Mouse (Mus musculus) G1E (cell line): ENCODE measurements around the gene Tnni1. TPM values are rescaled to one million over a fixed set of nuclear protein-coding genes. Genes with fewer than 3 reads are reported as not detected.

Experiments used
- ATAC-seq: 2 replicates; pipeline ENCODE4 v1.8.0; 2016; ENCODE audit warnings: mild to moderate bottlenecking; ENCODE audit not compliant: insufficient number of reproducible peaks, poor library complexity, low FRiP score, severe bottlenecking; ENCODE audit errors: extremely low read depth
- DNase-seq: peaks from one replicate; pipeline ENCODE4 v3.0.0; 2012; ENCODE audit warnings: low spot score
- H3K27me3 ChIP-seq: 2 replicates; pipeline ENCODE4 v1.6.1; 2012; ENCODE audit warnings: mild to moderate bottlenecking, low read length, inconsistent platforms; ENCODE audit not compliant: insufficient read depth
- H3K36me3 ChIP-seq: replicated peaks from 2 replicates; pipeline ENCODE3; 2012; ENCODE audit warnings: mild to moderate bottlenecking, inconsistent platforms
- H3K4me1 ChIP-seq: 2 replicates; pipeline ENCODE4 v1.6.1; 2012; ENCODE audit warnings: low read depth, low read length, inconsistent platforms, mixed read lengths; ENCODE audit not compliant: insufficient read depth
- H3K4me3 ChIP-seq: 2 replicates; pipeline ENCODE4 v1.5.1; 2012; ENCODE audit warnings: low read depth, mild to moderate bottlenecking, inconsistent platforms, low read length, moderate library complexity, mixed read lengths
- H3K9me3 ChIP-seq: replicated peaks from 2 replicates; pipeline ENCODE4 v1.6.1; 2012; ENCODE audit warnings: inconsistent platforms
- CTCF ChIP-seq: IDR thresholded peaks from 2 replicates; pipeline ENCODE4 v1.5.1; 2012; ENCODE audit warnings: low read depth, low read length, inconsistent platforms, mixed read lengths
- GATA1 ChIP-seq: IDR thresholded peaks from 2 replicates; pipeline ENCODE4 v1.6.1; 2012; ENCODE audit warnings: borderline replicate concordance, low read length, inconsistent platforms, mixed read lengths
- GATA2 ChIP-seq: IDR thresholded peaks from 2 replicates; pipeline ENCODE4 v1.6.1; 2012; ENCODE audit warnings: low read depth, low read length, inconsistent platforms, borderline replicate concordance
- POLR2AphosphoS5 ChIP-seq: IDR thresholded peaks from 2 replicates; pipeline ENCODE4 v1.6.1; 2012; ENCODE audit warnings: low read depth, low read length, inconsistent platforms; ENCODE audit not compliant: insufficient replicate concordance
- TAL1 ChIP-seq: conservative IDR thresholded peaks from 2 replicates; pipeline ENCODE4 v1.6.1; 2012; ENCODE audit warnings: low read depth, low read length, inconsistent platforms, mixed read lengths
- polyA plus RNA-seq: library from polyadenylated mRNA; stranded (reverse); fragments of >175 nt; gene quantifications from 2 replicates; pipeline ENCODE4 v1.2.3, GENCODE M21; 2012
- total RNA-seq, 2 experiments: library from RNA; stranded (forward) in 1 of 2; stranded (reverse) in 1 of 2; fragments of 200-1000 nt in 1 of 2; fragments of >200 nt in 1 of 2; fragmentation: Nextera tagmentation in 1 of 2; gene quantifications; 2 replicates each; pipeline ENCODE4 v1.2.3; 2014 to 2017

Gene Tnni1
- total and polyA plus RNA-seq, 3 experiments, result 0.04 to 0.11 TPM; not detected in 1

DNA sequence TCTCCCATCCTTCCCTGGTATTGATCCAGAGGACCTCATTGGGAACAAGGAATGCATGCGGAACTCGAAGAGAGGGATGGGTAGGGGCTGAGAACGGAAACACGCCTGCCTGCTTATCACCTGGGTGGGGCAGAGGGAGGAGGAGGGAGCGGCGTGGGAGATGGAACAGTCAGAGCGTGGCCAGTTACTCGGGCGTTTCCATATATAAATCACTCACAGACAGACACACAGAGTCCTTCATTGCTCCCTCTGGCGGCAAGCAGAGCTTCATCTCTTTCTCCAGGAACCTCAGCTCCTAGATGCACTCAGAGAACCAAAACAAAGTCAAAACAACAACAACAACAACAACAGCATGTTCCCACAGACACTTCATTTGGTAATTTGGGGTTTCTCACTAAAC lies 9.5 kb downstream of the Tnni1 start:
- no peak for TF ChIP-seq GATA2
- TF ChIP-seq CTCF, result no peak
- TF ChIP-seq GATA1, result no peak
- TF ChIP-seq POLR2AphosphoS5, result no peak
- no peak for TF ChIP-seq TAL1
- Histone ChIP-seq H3K4me3 (no peak overlapping the region), H3K27me3 (peaks cover 22% of the 10 kb centered on the region), H3K4me1 (no peaks in the 10 kb centered on the region), H3K36me3 (no peaks in the 10 kb centered on the region), H3K9me3 (no peaks in the 10 kb centered on the region)
- DNase-seq, result no peak
- no peak for ATAC-seq

DNA sequence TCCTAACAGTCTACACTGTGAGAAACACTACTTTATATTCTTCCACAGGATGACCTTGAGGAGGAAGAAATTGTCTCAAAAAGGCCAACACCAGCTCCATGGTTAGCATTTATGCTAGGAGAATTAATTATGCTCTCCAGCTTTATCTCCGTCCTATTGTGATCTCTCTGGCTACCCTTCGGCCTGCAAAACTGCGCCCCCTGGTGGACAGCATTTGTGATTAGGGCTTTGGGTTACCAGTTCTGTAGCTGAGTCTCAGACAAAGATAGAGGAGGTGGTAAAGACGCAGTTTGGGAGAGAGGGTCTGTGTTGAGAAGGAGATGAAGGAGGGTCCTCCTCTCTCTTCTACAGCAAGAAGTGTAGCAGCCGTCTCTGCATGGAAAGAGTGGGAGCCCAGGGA lies 10.6 kb downstream of the Tnni1 start:
- no peak overlapping the region for H3K4me3 ChIP-seq
- H3K4me1 ChIP-seq, result no peaks in the 10 kb centered on the region
- no peaks in the 10 kb centered on the region for H3K36me3 ChIP-seq
- peaks cover 27% of the 10 kb centered on the region for H3K27me3 ChIP-seq
- DNase-seq, result peak; percentile 65
- TF ChIP-seq GATA1, result no peak
- TF ChIP-seq CTCF, result peak; percentile 70
- TF ChIP-seq GATA2, result no peak
- TF ChIP-seq TAL1, result no peak
- no peaks in the 10 kb centered on the region for H3K9me3 ChIP-seq
- ATAC-seq, result no peak

DNA sequence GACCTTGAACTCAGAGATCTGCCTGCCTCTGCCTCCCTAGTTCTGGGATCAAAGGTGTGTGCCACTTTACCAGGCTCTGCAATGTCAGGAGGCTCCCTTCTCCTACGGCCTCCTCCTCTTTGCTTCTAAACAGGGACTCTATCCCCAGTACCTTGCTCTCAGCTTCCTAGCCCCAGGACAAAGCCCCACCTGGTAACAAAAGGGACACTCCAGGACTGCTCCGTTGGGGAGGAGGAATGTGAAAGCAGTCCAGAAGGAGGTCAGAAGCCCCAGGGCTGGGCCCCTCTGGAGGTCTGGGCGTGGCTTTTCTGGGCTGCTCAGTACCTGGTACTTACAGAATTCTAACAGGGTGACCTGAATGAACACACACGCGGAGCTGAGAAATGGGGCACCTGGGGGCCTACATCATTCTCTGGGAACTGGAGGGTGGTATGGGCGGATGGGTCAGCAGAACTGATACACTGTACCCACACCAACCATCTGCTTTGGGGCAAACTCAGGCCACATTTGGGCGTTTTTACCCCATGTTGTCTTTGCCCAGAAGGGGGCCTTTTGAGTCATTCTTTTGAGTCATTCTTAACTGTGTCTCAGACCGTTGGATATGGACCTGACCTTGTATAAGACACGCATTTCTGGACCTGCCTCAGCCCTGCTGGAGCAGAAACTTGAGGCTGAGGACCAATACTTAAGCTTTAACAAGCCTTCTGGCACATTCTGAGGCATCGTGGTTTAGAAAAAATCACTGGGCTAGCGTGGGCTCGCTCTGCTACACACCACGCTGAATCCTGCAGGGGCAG lies 13.1 kb downstream of the Tnni1 start:
- ATAC-seq, result no peak
- Histone ChIP-seq H3K4me3 (no peak overlapping the region), H3K9me3 (no peaks in the 10 kb centered on the region), H3K4me1 (no peaks in the 10 kb centered on the region), H3K36me3 (no peaks in the 10 kb centered on the region), H3K27me3 (peaks cover 28% of the 10 kb centered on the region)
- TF ChIP-seq GATA2 (no peak), GATA1 (no peak)
- no peak for DNase-seq

DNA sequence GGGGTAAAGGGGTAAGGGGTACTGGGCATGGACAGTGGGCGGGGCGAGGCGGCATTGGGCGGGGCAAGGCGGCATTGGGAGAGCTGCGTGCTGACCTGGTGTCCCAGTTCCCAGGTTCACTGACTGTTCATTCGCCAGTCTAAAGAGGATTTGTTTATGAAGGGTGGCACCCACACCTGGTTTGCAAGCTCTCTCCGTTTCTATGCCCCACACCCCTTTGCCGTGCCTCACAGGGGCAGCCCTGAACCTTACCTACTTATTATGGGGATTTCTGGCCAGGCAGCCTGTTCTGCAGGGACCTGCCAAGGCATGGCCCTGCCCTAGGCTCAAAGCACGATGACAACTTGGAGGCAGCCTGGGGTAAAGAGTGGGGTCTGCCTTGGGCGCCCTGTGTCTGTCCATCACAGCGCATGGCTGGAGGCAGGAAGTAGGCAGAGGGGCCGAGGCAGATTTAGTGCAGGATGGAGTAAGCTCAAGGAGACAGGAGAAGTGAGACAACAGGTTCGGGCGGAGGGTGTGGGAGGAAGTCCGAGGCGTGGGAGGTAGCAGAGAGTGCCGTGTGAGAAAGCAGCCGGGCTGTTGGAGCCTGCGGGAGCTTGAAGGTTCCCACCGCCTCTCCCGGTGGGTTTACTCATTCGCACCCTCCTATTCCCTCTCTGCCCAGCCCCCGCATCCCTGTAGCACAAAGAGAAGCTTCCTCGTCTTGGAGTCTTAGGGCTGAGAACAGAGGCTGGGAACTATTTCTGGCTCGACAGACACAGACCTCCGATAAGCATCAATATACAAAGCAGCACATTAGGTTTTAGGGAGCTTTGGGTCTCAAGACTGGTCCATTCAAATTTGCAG lies 14.4 kb downstream of the Tnni1 start:
- H3K36me3 ChIP-seq, result no peaks in the 10 kb centered on the region
- no peaks in the 10 kb centered on the region for H3K4me1 ChIP-seq
- no peak overlapping the region for H3K4me3 ChIP-seq
- H3K9me3 ChIP-seq, result no peaks in the 10 kb centered on the region
- no peak for ATAC-seq
- TF ChIP-seq CTCF (no peak), POLR2AphosphoS5 (no peak), TAL1 (no peak), GATA2 (no peak), GATA1 (no peak)
- peaks cover 28% of the 10 kb centered on the region for H3K27me3 ChIP-seq
- no peak for DNase-seq

DNA sequence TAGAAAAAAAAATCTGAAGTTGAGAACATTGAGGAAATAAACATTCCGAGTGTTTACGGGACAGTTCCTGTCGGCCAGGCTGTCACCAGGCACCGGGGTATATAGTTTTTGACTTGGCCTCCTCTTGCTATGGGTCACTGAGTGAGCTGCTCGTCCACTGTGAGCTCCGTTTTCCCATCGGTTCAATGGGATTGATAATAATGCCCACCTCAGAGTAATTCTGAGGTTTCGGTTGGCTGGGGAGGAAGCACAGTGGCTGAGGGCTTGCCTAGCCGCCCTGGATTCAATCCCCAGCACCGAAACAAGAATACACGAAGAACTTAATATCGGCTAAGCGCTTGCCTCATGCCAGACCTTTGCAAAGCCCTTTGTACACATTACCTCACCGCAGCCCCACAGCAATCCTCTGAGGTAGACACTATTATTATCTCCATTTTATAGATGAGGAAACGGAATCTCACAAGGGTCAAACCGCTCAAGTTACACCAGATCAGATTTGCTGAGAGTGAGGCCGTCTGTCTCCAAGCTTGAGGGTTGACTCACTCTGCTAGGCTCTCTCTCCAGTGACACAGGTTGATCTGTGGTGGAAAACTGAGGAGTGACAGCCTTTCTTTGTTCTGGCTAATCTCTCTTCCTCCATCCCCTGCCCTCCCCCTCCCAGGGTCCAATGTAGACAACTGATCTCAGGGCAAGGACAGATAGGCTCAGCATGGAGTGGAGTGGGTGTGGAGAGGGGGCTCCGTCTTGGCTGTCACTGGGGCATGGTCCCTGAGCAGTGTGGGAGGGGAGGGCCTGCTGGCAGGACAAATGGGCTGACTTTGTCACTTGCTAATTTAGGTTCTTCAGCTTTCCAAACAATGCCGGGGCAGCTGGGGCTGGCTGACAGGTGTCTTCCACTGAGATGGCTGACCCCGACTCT lies 15.2 kb downstream of the Tnni1 start:
- H3K27me3 ChIP-seq, result peaks cover 34% of the 10 kb centered on the region

DNA sequence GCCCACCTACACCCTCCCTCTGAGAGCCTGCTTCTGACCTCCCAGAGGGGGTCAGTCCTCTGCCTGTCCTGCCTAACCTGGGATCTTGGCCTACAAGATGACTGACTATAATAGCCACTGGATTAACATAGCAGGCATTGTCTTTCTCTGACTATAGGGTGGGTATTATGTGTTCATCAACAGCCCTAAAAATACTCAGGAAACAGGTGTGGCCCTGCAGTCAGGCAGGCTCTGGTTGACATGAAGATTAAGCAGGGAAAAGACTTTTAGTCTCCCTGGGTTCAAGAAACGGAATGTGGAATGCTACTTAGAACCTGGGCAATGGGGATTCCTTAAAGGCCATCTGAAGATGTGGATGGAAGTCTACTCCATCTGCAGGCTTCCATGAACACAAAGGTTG lies 19.3 kb downstream of the Tnni1 start:
- TF ChIP-seq CTCF (no peak), TAL1 (no peak), POLR2AphosphoS5 (no peak), GATA2 (no peak), GATA1 (no peak)
- H3K4me3 ChIP-seq, result no peak overlapping the region
- no peaks in the 10 kb centered on the region for H3K36me3 ChIP-seq
- peaks cover 29% of the 10 kb centered on the region; the same call in 1 of the 2 replicates for H3K27me3 ChIP-seq
- no peaks in the 10 kb centered on the region for H3K4me1 ChIP-seq
- no peak for DNase-seq
- no peaks in the 10 kb centered on the region for H3K9me3 ChIP-seq
- no peak for ATAC-seq

More for the DNA sequence above, 15.2 kb downstream of the Tnni1 start:
- TF ChIP-seq CTCF (no peak), GATA2 (no peak)
- ATAC-seq (no peak), DNase-seq (no peak)
- no peak overlapping the region for H3K4me3 ChIP-seq
- H3K4me1 ChIP-seq, result no peaks in the 10 kb centered on the region
- no peaks in the 10 kb centered on the region for H3K36me3 ChIP-seq
- no peaks in the 10 kb centered on the region for H3K9me3 ChIP-seq
